ENCODE assay signal across 10 mouse cellular contexts in the genomic region with DNA sequence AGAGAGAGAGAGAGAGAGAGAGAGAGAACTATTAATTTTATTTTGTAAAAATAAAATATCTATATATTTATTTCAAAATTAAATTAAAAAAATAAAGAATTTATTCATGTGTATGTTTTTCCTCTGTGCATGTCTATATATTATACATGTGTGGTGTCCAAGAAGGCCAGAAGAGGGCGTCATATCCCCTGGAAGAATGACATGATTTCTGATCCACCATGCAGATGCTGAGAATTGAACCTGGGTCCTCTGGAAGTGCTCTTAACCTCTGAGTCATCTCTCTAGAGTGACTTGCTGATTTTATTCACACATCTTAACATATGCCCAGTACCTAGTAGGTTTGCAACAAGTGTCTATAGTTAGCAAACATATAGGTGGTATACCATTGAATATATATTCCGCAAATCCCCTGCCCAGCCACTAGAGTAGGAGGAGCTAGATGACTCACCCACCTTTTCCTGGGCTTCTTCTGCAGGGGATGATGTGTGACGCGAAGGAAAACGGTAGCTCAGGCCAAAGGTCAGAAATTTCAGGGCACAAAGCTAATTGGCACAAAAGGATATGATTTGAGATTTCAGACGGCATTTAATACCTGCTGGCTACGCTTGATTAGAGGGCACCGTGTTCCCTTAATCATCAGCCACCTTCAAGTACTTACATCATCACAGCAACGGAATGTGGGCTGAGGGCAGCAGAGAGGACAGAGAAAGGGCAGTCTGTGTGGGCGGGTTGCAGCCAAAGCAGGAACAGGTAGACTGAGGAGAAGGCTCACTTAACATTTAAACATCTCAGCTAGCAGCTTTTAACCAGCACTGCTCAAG.
DNase-seq lines count a peak whose midpoint lies in the region; ATAC-seq and TF ChIP-seq lines count a peak whose summit lies in the region.
"Had no signal": no experiment of that assay in that cellular context is flagged by ENCODE, and none has a peak within 500 bp of the region (broad histone marks: within the 10 kb centered on the region; RNA-seq: fewer than 3 reads in every experiment).

No protein-coding gene starts in this region.

- no peak overlapping the region for H3K4me3 ChIP-seq in left cerebral cortex, adult 2 months
- H3K4me3 ChIP-seq in intestine, embryonic 15.5 days (replicated peaks), result no peak overlapping the region
- no peak overlapping the region for H3K4me3 ChIP-seq in lung, postnatal 0 days (ENCODE audit: low read depth, low read length)

- no peak for TF ChIP-seq EP300 in lung, postnatal 0 days (IDR thresholded peaks at IDR 0.05)

- no peak overlapping the region for H3K9ac ChIP-seq in intestine, embryonic 15.5 days
- no peak overlapping the region for H3K9ac ChIP-seq in lung, postnatal 0 days (replicated peaks; ENCODE audit: low read depth)
- H3K9ac ChIP-seq: liver, embryonic 14.5 days had no signal

- no peak for DNase-seq in left cerebral cortex, adult 2 months (ENCODE audit: extremely low spot score in 1 of 2, low spot score in 2 of 2)
- no peak for DNase-seq in left cerebral cortex, adult 8-10 months (ENCODE audit: low spot score in 2 of 2)
- DNase-seq in MN1 (ENCODE audit: low spot score), result peak; percentile 32
- DNase-seq in lung, postnatal 0 days (ENCODE audit: low spot score), result peak; percentile 81
- DNase-seq in layer of hippocampus, adult 18-20 months (ENCODE audit: low spot score in 2 of 2), result no peak
- no peak for DNase-seq in gastrocnemius, postnatal 25 days
- DNase-seq in embryo, embryonic 11 days, result no peak

- no peaks in the 10 kb centered on the region for H3K4me1 ChIP-seq in intestine, embryonic 15.5 days (replicated peaks)
- H3K4me1 ChIP-seq in lung, postnatal 0 days (ENCODE audit: insufficient read depth, low read depth, low read length), result no peaks in the 10 kb centered on the region

- H3K4me2 ChIP-seq in intestine, embryonic 15.5 days (replicated peaks), result peak overlapping the region; percentile 41
- 0 out of 2 replicates have a peak overlapping the region, but pooled peaks have one; percentile 5 for H3K4me2 ChIP-seq in lung, postnatal 0 days (replicated peaks; ENCODE audit: low read depth, low read length)

- intact Hi-C loops in left cerebral cortex, adult 2 months (cut with DNase I), result no loop called here

- H3K9me3 ChIP-seq in intestine, embryonic 15.5 days, result no peaks in the 10 kb centered on the region
- no peaks in the 10 kb centered on the region for H3K9me3 ChIP-seq in lung, postnatal 0 days (ENCODE audit: low read length)

- H3K27ac ChIP-seq in left cerebral cortex, adult 2 months, result no peak overlapping the region; the same call in 1 of the 2 replicates
- no peak overlapping the region for H3K27ac ChIP-seq in intestine, embryonic 15.5 days
- H3K27ac ChIP-seq in lung, postnatal 0 days (ENCODE audit: low read length), result peak overlapping the region; percentile 38
- H3K27ac ChIP-seq: liver, embryonic 14.5 days had no signal

- 24% methylated on average over 10 of the region's 10 CpGs for WGBS in intestine, embryonic 15.5 days
- 28% methylated on average over 10 of the region's 10 CpGs for WGBS in lung, postnatal 0 days

- TF ChIP-seq CTCF in left cerebral cortex, adult 2 months (IDR thresholded peaks at IDR 0.05), result peak; percentile 9; the same call in 1 of the 2 replicates
- TF ChIP-seq CTCF in lung, postnatal 0 days (IDR thresholded peaks at IDR 0.05), result peak; percentile 35; the same call in 1 of the 2 replicates

- no peaks in the 10 kb centered on the region for H3K27me3 ChIP-seq in intestine, embryonic 15.5 days (replicated peaks)
- no peaks in the 10 kb centered on the region for H3K27me3 ChIP-seq in lung, postnatal 0 days (replicated peaks; ENCODE audit: insufficient read depth, low read length)

- H3K36me3 ChIP-seq in intestine, embryonic 15.5 days, result no peaks in the 10 kb centered on the region
- H3K36me3 ChIP-seq in lung, postnatal 0 days (ENCODE audit: insufficient read depth, low read length), result no peaks in the 10 kb centered on the region

- peak; percentile 63 for ATAC-seq in intestine, embryonic 15.5 days
- peak; percentile 81 for ATAC-seq in lung, postnatal 0 days
- ATAC-seq: hindbrain, embryonic 16.5 days had no signal

Comparison
In these comparisons a context has a peak if more than half of its experiments do, and no peak if none do; other contexts are left out.
1. DNase-seq: peak in MN1 (single experiment) and lung, postnatal 0 days (single experiment); none in left cerebral cortex, adult 2 months (0 of 2), left cerebral cortex, adult 8-10 months (0 of 2), layer of hippocampus, adult 18-20 months (0 of 2), gastrocnemius, postnatal 25 days (single experiment) and embryo, embryonic 11 days (single experiment).